Mouse (Mus musculus) erythroblast, embryonic 14.5 days (primary cell): ENCODE measurements around the gene Itga10.

ENCODE experiments used
- GATA1 ChIP-seq: IDR thresholded peaks from 2 replicates; pipeline ENCODE4 v1.6.1; 2012; ENCODE audit warnings: low read length, inconsistent platforms, mixed read lengths
- TAL1 ChIP-seq: IDR thresholded peaks from 3 replicates; pipeline ENCODE4 v1.6.1; 2012; ENCODE audit warnings: low read length, inconsistent platforms, mixed read lengths

GRCm38 (mm10) chr3:96668424-96669067 is 23.2 kb downstream of the Itga10 start:
- TF ChIP-seq TAL1 (no peak), GATA1 (no peak)
